Mouse (Mus musculus) macrophage (primary cell): ENCODE results near the gene Prss34. TPM values are rescaled to one million over a fixed set of nuclear protein-coding genes. Genes with fewer than 3 reads are reported as not detected.

Experiments used
- H3K27ac ChIP-seq: fragments of 350-480 bp; formaldehyde crosslinking; 2 replicates; pipeline ENCODE4 v1.9.0; 2021
- H3K36me3 ChIP-seq: fragments of 350-480 bp; formaldehyde crosslinking; 2 replicates; pipeline ENCODE4 v1.9.0; 2021; ENCODE audit errors: inconsistent target
- H3K4me3 ChIP-seq: fragments of 350-480 bp; formaldehyde crosslinking; 2 replicates; pipeline ENCODE4 v1.9.0; 2021; ENCODE audit errors: inconsistent target
- H3K79me2 ChIP-seq: fragments of 350-480 bp; formaldehyde crosslinking; 2 replicates; pipeline ENCODE4 v1.9.0; 2021; ENCODE audit errors: inconsistent target
- WGBS: methylation state at CpG from one replicate; pipeline ENCODE4 v1.1.7; 2026; ENCODE audit warnings: inconsistent platforms; ENCODE audit not compliant: missing documents; 5-methylcytosine and 5-hydroxymethylcytosine counted together
- polyA plus RNA-seq: library from polyadenylated mRNA; stranded (reverse); fragments of 250-400 nt; gene quantifications from 3 replicates; pipeline ENCODE4 v1.2.4, GENCODE M21; 2018; ENCODE audit warnings: inconsistent platforms

Gene Prss34
- polyA plus RNA-seq, 1 experiment from 2014 or later, result 0.90 TPM

GRCm38 (mm10) chr17:25345462-25345861 is 47.3 kb downstream of the Prss34 start, which contains the start of gene Tpsab1:
Gene Tpsab1, minus strand, starts transcription at chr17:25345562.
- Histone ChIP-seq H3K27ac (no peak within 1 kb of the TSS), H3K79me2 (no peaks in the 10 kb centered on the region), H3K4me3 (no peak within 1 kb of the TSS), H3K36me3 (no peaks in the 10 kb centered on the region)
- WGBS, result 85% methylated on average over 4 of the region's 4 CpGs

Other genes starting within 250 kb of the Prss34 start
- gene Tmem204, start 214.8 kb upstream of the Prss34 start, polyA plus RNA-seq, result not detected in 3 replicates
- gene Telo2, start 182.4 kb upstream of the Prss34 start, polyA plus RNA-seq, result 3.5 to 12.8 TPM (median 7.7 TPM) in 3 replicates
- not detected in 3 replicates for gene Ptx4, start 177.6 kb upstream of the Prss34 start, polyA plus RNA-seq
- gene Clcn7, start 165.0 kb upstream of the Prss34 start, polyA plus RNA-seq, result 98.1 to 170 TPM (median 98.2 TPM) in 3 replicates
- gene Ccdc154, start 135.9 kb upstream of the Prss34 start, polyA plus RNA-seq, result not detected in 3 replicates
- gene Gm38655, start 122.9 kb upstream of the Prss34 start, polyA plus RNA-seq, result not detected in 3 replicates
- gene BC003965, start 113.8 kb upstream of the Prss34 start, polyA plus RNA-seq, result 3.5 to 10.5 TPM (median 6.5 TPM) in 3 replicates
- 2.4 to 4.9 TPM (median 3.0 TPM) in 3 replicates for gene Unkl, start 110.0 kb upstream of the Prss34 start, polyA plus RNA-seq
- 31.8 to 33.6 TPM (median 33.3 TPM) in 3 replicates for gene Gnptg, start 58.3 kb upstream of the Prss34 start, polyA plus RNA-seq
- 9.3 to 15.0 TPM (median 12.1 TPM) in 3 replicates for gene Tsr3, start 58.2 kb upstream of the Prss34 start, polyA plus RNA-seq
- not detected in 3 replicates for gene Baiap3, start 42.0 kb upstream of the Prss34 start, polyA plus RNA-seq
- gene Ube2i, start 23.8 kb upstream of the Prss34 start, polyA plus RNA-seq, result 267 to 362 TPM (median 356 TPM) in 3 replicates
- gene Prss28, start 10.3 kb downstream of the Prss34 start, polyA plus RNA-seq, result not detected in 3 replicates
- gene Prss29, start 20.3 kb downstream of the Prss34 start, polyA plus RNA-seq, result not detected in 3 replicates
- gene Tpsab1, start 47.2 kb downstream of the Prss34 start, polyA plus RNA-seq, result not detected in 3 replicates
- not detected in 3 replicates for gene Tpsb2, start 67.9 kb downstream of the Prss34 start, polyA plus RNA-seq
- not detected in 3 replicates for gene Tpsg1, start 70.9 kb downstream of the Prss34 start, polyA plus RNA-seq
- gene Cacna1h, start 135.4 kb downstream of the Prss34 start, polyA plus RNA-seq, result not detected in 3 replicates
- not detected in 3 replicates for gene Tekt4, start 156.2 kb downstream of the Prss34 start, polyA plus RNA-seq
- not detected in 3 replicates for gene Sstr5, start 198.9 kb downstream of the Prss34 start, polyA plus RNA-seq